Mouse (Mus musculus) olfactory bulb, adult 2 months (tissue): Measurements from ENCODE around the gene Gm21836.

Experiments
- CTCF ChIP-seq: fragments of 200-500 bp; IDR thresholded peaks from 2 replicates; pipeline ENCODE4 v1.5.1; 2012; ENCODE audit warnings: low read depth, mild to moderate bottlenecking, low read length, moderate library complexity; ENCODE audit not compliant: insufficient read depth
- POLR2A ChIP-seq: fragments of 200-500 bp; IDR thresholded peaks from 2 replicates; pipeline ENCODE4 v1.6.1; 2012; ENCODE audit warnings: mild to moderate bottlenecking, low read depth, low read length, moderate library complexity; ENCODE audit not compliant: insufficient read depth

- TF ChIP-seq CTCF = no peak
- no peak for TF ChIP-seq POLR2A
Measured at GRCm38 (mm10) chr9:124478081-124478480, 15.5 kb downstream of the Gm21836 start.
